Mouse (Mus musculus) gastrocnemius, adult 2 months (tissue): ENCODE data around the gene Smad3. TPM values are rescaled to one million over a fixed set of nuclear protein-coding genes. Genes with fewer than 3 reads are reported as not detected.
A peak's percentile ranks its signal among the peaks of the same experiment; 100 is the strongest.

Source experiments
- DNase-seq: peaks from one replicate; pipeline ENCODE4 v3.0.0; 2022
- H3K27ac ChIP-seq: fragments of 200-600 bp; 2 replicates; pipeline ENCODE4 v1.8.1; 2022; ENCODE audit warnings: mild to moderate bottlenecking
- H3K4me3 ChIP-seq: fragments of 200-600 bp; 2 replicates; pipeline ENCODE4 v1.8.1; 2022; ENCODE audit warnings: mild to moderate bottlenecking, moderate library complexity
- CTCF ChIP-seq: fragments of 200-600 bp; IDR thresholded peaks from 2 replicates; pipeline ENCODE4 v1.8.1; 2022; ENCODE audit warnings: antibody characterized with exemption, mild to moderate bottlenecking, moderate library complexity
- intact Hi-C: fragments of 180-260 bp; cut with DNase I; formaldehyde crosslinking; loops from one replicate; pipeline ENCODE4 v1.15.1; 2025
- total RNA-seq, 2 experiments: library from RNA; stranded (reverse); gene quantifications; 2 replicates each; pipeline ENCODE4 v1.2.3; 2021

The Smad3 gene
- total RNA-seq, 2 experiments from 2014 or later, result 61.7 to 75.3 TPM

GRCm38 (mm10) chr9:63750360-63750974, 7.3 kb downstream of the Smad3 start:
- TF ChIP-seq CTCF, result no peak
- Histone ChIP-seq H3K4me3 (no peak overlapping the region), H3K27ac (peak overlapping the region; percentile 1; the same call in 1 of the 2 replicates)
- intact Hi-C loops, result no loop called here
- no peak for DNase-seq

DNA sequence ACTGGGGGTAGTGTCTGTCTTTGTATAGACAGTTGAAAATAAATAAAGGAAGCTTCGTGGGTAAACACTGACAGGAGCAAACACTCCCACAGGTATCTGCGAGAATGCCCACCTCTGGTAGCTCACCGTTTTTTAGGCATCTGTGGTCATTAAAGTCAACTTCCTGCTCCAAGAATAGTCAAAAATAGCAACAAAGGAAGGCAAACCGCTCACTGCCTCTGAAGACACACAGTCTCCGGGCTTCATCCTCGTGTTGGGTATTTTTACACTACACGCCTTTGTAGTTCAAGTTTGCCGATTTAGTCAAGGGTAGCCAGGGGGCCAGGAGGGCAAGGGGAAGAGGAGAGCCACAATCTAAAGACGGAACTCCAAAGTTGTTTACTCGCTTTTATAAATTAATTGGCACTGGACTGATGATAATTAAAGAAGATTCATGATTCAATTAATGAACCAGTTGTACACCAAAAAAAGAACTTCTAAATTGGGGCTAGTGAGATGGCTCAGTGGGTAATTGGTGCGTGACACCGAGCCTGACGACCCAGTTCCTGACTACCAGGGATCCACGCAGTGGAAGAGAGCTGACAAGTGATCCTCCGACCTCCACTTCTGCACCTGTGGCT, 8.4 kb downstream of the Smad3 start:
- peak; percentile 8 for DNase-seq
- Histone ChIP-seq H3K27ac (peak overlapping the region; percentile 77), H3K4me3 (no peak overlapping the region; the same call in 1 of the 2 replicates)
- no peak for TF ChIP-seq CTCF
- intact Hi-C loops, result no loop called here

GRCm38 (mm10) chr9:63747645-63748295, 10.0 kb downstream of the Smad3 start:
- DNase-seq, result peak; percentile 68
- Histone ChIP-seq H3K4me3 (no peak overlapping the region), H3K27ac (peak overlapping the region; percentile 91)
- no peak for TF ChIP-seq CTCF
- intact Hi-C loops, result no loop called here

GRCm38 (mm10) chr9:63746980-63747379, 10.8 kb downstream of the Smad3 start:
- DNase-seq, result peak; percentile 16
- Histone ChIP-seq H3K27ac (peak overlapping the region; percentile 91), H3K4me3 (no peak overlapping the region)
- no peak for TF ChIP-seq CTCF
- intact Hi-C loops, result no loop called here

DNA sequence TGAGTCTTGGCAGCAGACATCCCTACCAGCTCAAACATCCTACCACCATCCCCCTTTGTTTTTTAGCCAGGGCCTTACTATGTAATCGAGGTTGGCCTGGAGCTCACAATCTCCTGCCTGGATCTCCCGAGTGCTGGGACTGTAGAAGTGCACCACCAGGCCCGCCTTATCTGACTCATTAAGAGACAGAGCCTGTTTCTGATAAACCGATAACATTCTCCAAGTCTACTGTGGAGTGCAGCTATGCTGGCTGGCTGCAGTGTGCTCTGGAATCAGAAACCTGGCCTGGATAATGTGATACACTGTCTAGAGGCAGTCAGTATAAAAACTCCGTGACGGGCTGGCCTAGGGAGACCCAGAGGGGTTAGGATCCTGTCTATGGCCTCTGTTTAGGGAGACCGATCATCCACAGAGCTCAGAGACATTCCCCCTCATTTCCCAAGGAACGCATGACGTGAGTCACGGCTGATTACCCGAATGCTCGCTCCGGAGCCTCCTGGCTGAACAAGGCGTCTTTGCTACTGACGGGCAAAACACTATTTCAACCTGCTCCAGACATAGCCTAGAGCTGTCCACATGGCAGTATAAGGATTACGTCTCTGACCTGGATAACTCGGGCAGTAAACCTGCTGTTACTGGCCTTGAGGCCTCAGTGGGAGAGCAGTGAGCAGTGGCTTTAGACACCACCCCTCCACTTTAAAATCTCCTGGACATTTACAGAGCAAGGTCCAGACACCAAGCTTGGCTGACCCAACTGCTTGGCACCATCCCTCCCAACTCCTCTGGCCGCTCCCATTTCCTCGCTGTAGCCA, 11.8 kb downstream of the Smad3 start:
- peak overlapping the region; percentile 44 for H3K4me3 ChIP-seq
- DNase-seq, result peak; percentile 70
- intact Hi-C loops, result no loop called here
- TF ChIP-seq CTCF, result no peak; the same call in 1 of the 2 replicates
- H3K27ac ChIP-seq, result peak overlapping the region; percentile 91

- peak; percentile 10 for DNase-seq
- Histone ChIP-seq H3K4me3 (no peak overlapping the region), H3K27ac (peak overlapping the region; percentile 91)
- no peak for TF ChIP-seq CTCF
- intact Hi-C loops, result no loop called here
Measured at GRCm38 (mm10) chr9:63744595-63744994, 13.2 kb downstream of the Smad3 start.

GRCm38 (mm10) chr9:63743775-63744174, 14.0 kb downstream of the Smad3 start:
- H3K27ac ChIP-seq, result peak overlapping the region; percentile 65
- peak; percentile 21 for DNase-seq
- no peak for TF ChIP-seq CTCF
- intact Hi-C loops, result no loop called here
- no peak overlapping the region for H3K4me3 ChIP-seq

GRCm38 (mm10) chr9:63742887-63743660, 14.7 kb downstream of the Smad3 start:
- no peak for TF ChIP-seq CTCF
- H3K4me3 ChIP-seq, result no peak overlapping the region
- H3K27ac ChIP-seq, result peak overlapping the region; percentile 65
- peak; percentile 24 for DNase-seq
- intact Hi-C loops, result no loop called here

- DNase-seq, result peak; percentile 35
- intact Hi-C loops, result no loop called here
Measured at GRCm38 (mm10) chr9:63742318-63742717, 15.5 kb downstream of the Smad3 start.

GRCm38 (mm10) chr9:63741792-63742191, 16.0 kb downstream of the Smad3 start:
- peak; percentile 14 for DNase-seq
- no peak overlapping the region for H3K4me3 ChIP-seq
- peak overlapping the region; percentile 65; the same call in 1 of the 2 replicates for H3K27ac ChIP-seq
- TF ChIP-seq CTCF, result no peak
- intact Hi-C loops, result no loop called here

More at GRCm38 (mm10) chr9:63742318-63742717, 15.5 kb downstream of the Smad3 start:
- TF ChIP-seq CTCF, result no peak
- H3K27ac ChIP-seq, result peak overlapping the region; percentile 65; the same call in 1 of the 2 replicates
- H3K4me3 ChIP-seq, result no peak overlapping the region

DNA sequence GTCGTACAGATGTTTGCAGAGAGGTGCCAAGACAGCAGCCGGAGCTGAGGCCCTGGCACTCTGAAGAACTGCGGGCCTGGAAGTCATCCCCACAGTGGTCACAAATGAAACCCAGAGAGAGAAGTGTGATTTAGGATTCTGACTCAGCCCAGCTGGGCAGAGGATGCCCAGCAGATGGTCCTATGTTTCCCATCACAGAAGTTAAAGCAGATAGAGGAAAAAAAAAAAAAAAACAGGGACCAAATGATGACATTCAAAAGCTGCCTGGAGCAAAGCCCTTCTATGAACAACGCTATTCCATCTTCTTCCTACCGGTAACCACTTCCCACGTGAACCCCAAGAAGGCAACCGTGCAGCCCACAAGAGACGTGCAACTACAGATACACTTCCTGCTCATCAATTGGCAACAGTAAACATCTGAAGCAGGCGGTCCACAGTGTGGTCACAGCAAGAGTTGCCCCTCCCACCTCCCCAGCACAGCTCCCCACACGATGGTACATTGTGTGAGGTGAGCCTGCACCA, 17.4 kb downstream of the Smad3 start:
- no peak overlapping the region for H3K4me3 ChIP-seq
- intact Hi-C loops, result no loop called here
- TF ChIP-seq CTCF, result no peak
- no peak for DNase-seq
- H3K27ac ChIP-seq, result no peak overlapping the region
